Mouse (Mus musculus): ENCODE results near the gene Tmem106c. TPM values are rescaled to one million over a fixed set of nuclear protein-coding genes. Genes with fewer than 3 reads are reported as not detected.

Gene Tmem106c
- 36.3 and 44.7 TPM in 2 replicates for polyA plus RNA-seq (2015; fragmentation: Nextera tagmentation; extraction: Ambion mirVana)

DNA sequence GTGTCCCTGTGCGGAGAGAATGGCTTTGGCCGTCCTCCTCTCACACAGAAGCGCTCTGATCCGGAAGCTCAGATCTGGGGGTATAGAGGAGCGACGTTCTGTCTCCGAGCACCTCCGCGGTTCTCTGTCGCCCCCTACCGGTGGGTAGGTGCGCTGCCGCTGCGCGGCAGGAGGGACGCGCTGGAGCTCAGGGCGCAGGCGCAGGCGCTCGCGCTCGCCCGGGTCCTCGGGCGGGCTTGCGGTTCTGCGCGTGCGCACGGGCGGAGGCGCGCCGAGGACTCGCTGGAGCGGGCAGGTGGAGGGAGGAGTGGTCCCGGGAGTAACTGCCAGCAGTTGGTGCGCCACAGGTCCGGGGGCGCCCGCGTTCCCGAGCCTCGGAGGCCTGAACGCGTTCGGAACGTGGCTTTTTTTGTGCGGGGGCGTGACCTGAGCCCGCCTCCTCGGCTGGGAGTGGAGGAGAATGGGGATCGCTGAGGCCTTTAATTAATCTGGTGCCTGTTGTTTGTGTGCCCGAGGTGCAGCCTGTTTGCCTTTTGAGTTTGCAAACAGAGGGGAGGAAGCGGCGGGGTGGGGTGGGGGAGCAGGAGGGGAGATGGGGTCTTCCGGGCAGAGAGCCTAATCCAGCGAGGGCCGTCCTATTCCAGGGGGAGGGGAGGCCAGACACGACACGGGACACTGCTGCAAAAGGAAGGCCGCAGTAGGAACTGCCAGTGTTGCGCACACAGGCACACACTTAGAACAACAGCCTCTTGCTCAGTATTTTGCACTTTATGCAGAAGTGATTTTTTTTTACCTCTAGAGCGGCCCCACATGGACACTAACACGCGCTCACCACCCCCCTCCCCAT lies at the start of gene Tmem106c:
TSS of gene Tmem106c (plus strand) at position 212 of the 847 bp plus-strand sequence.

DNA sequence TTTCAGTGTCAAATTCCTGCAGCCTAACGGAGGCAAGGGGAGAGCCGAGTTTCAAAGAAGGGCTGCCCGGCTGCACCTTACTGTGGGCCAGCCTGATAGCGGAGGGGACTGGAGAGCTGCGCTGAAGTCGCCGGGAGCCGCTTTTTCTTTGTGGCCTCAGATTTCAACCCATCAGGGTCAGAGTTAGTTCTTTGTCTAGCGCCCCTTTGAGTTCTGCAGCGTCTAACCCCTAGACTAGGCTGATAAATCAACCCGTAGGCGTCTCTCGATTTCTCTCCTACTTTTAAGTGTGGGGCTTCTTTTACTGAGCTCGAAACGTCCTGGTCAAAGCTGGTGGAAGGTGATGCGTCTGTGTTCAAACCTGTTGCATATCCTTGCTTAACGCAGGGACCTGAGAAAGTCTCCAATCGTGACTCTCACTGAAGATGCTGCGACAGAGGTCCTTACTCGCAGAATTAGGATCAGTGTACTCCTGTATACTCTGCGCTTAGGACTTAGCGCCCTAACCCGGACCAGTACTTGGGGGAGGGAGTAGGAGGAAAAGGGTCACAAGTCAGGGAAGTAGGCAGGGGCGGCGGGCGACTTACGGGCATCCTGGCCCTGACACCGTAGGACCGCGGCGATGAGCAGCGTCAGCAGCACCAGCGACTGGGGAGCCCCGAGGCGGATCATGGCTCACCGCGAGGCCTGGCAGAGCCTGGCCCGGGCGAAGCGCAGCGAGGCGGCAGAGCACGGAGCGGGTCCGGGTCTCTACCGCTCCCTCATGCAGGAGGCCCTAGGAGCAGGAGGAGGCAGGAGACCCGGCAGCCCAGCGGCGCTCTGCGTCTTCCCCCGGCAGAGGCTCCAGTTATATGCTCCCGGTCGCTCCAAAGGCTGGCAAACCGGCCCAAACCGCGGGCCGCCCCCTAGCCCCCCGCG lies 40.1 kb downstream of the Tmem106c start, which contains the start of gene Col2a1:
TSS of gene Col2a1 (minus strand) at position 874 of the 918 bp plus-strand sequence.

Other genes with a start within 250 kb of the Tmem106c start
- gene Endou, start 232.9 kb upstream of the Tmem106c start, polyA plus RNA-seq (2015; fragmentation: Nextera tagmentation; extraction: Ambion mirVana), result 0.14 and 0.28 TPM in 2 replicates
- gene Rapgef3, start 196.2 kb upstream of the Tmem106c start, polyA plus RNA-seq (2015; fragmentation: Nextera tagmentation; extraction: Ambion mirVana), result 14.3 and 15.3 TPM in 2 replicates
- gene Slc48a1, start 185.7 kb upstream of the Tmem106c start, polyA plus RNA-seq (2015; fragmentation: Nextera tagmentation; extraction: Ambion mirVana), result 159 and 161 TPM in 2 replicates
- 20.1 and 27.2 TPM in 2 replicates for gene Hdac7, start 119.7 kb upstream of the Tmem106c start, polyA plus RNA-seq (2015; fragmentation: Nextera tagmentation; extraction: Ambion mirVana)
- gene Vdr, start 53.6 kb upstream of the Tmem106c start, polyA plus RNA-seq (2015; fragmentation: Nextera tagmentation; extraction: Ambion mirVana), result 0.17 and 0.22 TPM in 2 replicates
- gene Col2a1, start 40.5 kb downstream of the Tmem106c start, polyA plus RNA-seq (2015; fragmentation: Nextera tagmentation; extraction: Ambion mirVana), result 2.6 and 4.1 TPM in 2 replicates
- 93.8 and 101 TPM in 2 replicates for gene Pfkm, start 128.4 kb downstream of the Tmem106c start, polyA plus RNA-seq (2015; fragmentation: Nextera tagmentation; extraction: Ambion mirVana)
- 12.5 and 13.7 TPM in 2 replicates for gene Senp1, start 129.5 kb downstream of the Tmem106c start, polyA plus RNA-seq (2015; fragmentation: Nextera tagmentation; extraction: Ambion mirVana)
- gene Asb8, start 201.4 kb downstream of the Tmem106c start, polyA plus RNA-seq (2015; fragmentation: Nextera tagmentation; extraction: Ambion mirVana), result 58.5 and 60.2 TPM in 2 replicates
- gene Ccdc184, start 203.0 kb downstream of the Tmem106c start, polyA plus RNA-seq (2015; fragmentation: Nextera tagmentation; extraction: Ambion mirVana), result 106 and 120 TPM in 2 replicates
- 0.36 TPM in 1 of 2 replicates, not detected in the other for gene Olfr288, start 231.3 kb downstream of the Tmem106c start, polyA plus RNA-seq (2015; fragmentation: Nextera tagmentation; extraction: Ambion mirVana)

Measured in neural tube, postnatal 0 days (tissue).